Mouse (Mus musculus): ENCODE data around the gene Wfdc16. TPM values are rescaled to one million over a fixed set of nuclear protein-coding genes. Genes with fewer than 3 reads are reported as not detected.
A peak's percentile ranks its signal among the peaks of the same experiment; 100 is the strongest.
"Not testable (repeated sequence)": the region's sequence is repeated elsewhere in the genome, so short reads cannot be mapped to it uniquely, and the experiment has no call there.

The Wfdc16 gene
- not detected in 2 replicates for total RNA-seq (2014; fragmentation: Nextera tagmentation)
- total RNA-seq (2017): not detected in 2 replicates

GRCm38 (mm10) chr2:164638696-164639095 is at the start of gene Wfdc16:
Wfdc16 (minus strand) TSS chr2:164638796.
- no peak for ATAC-seq (replicated peaks; ENCODE audit: low FRiP score, low TSS enrichment, poor library complexity, severe bottlenecking)

GRCm38 (mm10) chr2:164684807-164685206 is 46.2 kb upstream of the Wfdc16 start, which contains the start of gene Wfdc13:
Wfdc13 (plus strand) TSS chr2:164685107.
- ATAC-seq (replicated peaks; ENCODE audit: low FRiP score, low TSS enrichment, poor library complexity, severe bottlenecking): no peak

- no peak for ATAC-seq (replicated peaks; ENCODE audit: low FRiP score, low TSS enrichment, poor library complexity, severe bottlenecking)
Measured at GRCm38 (mm10) chr2:164679906-164680305, 41.3 kb upstream of the Wfdc16 start.

- peak; percentile 92 for ATAC-seq (replicated peaks; ENCODE audit: low FRiP score, low TSS enrichment, poor library complexity, severe bottlenecking)
Measured at GRCm38 (mm10) chr2:164678848-164679625, 40.4 kb upstream of the Wfdc16 start.

GRCm38 (mm10) chr2:164676916-164677685 is 38.5 kb upstream of the Wfdc16 start:
- peak; percentile 50; the same call in 1 of the 2 replicates for ATAC-seq (replicated peaks; ENCODE audit: low FRiP score, low TSS enrichment, poor library complexity, severe bottlenecking)

GRCm38 (mm10) chr2:164676103-164676502 is 37.5 kb upstream of the Wfdc16 start:
- ATAC-seq (replicated peaks; ENCODE audit: low FRiP score, low TSS enrichment, poor library complexity, severe bottlenecking): no peak

GRCm38 (mm10) chr2:164673987-164674386 is 35.4 kb upstream of the Wfdc16 start, which contains the start of gene Wfdc11:
Wfdc11 (minus strand) TSS chr2:164674087.
- no peak for ATAC-seq (replicated peaks; ENCODE audit: low FRiP score, low TSS enrichment, poor library complexity, severe bottlenecking)

- ATAC-seq (replicated peaks; ENCODE audit: low FRiP score, low TSS enrichment, poor library complexity, severe bottlenecking): no peak
Measured at GRCm38 (mm10) chr2:164670938-164671337, 32.3 kb upstream of the Wfdc16 start.

GRCm38 (mm10) chr2:164670261-164670660 is 31.7 kb upstream of the Wfdc16 start:
- no peak for ATAC-seq (replicated peaks; ENCODE audit: low FRiP score, low TSS enrichment, poor library complexity, severe bottlenecking)

- ATAC-seq (replicated peaks; ENCODE audit: low FRiP score, low TSS enrichment, poor library complexity, severe bottlenecking): no peak
Measured at GRCm38 (mm10) chr2:164664851-164665250, 26.3 kb upstream of the Wfdc16 start.

GRCm38 (mm10) chr2:164656483-164656882 is 17.9 kb upstream of the Wfdc16 start, which contains the start of gene Wfdc9:
Wfdc9 (minus strand) TSS chr2:164656583.
- ATAC-seq (replicated peaks; ENCODE audit: low FRiP score, low TSS enrichment, poor library complexity, severe bottlenecking): no peak

- ATAC-seq (replicated peaks; ENCODE audit: low FRiP score, low TSS enrichment, poor library complexity, severe bottlenecking): peak; percentile 98
Measured at GRCm38 (mm10) chr2:164655858-164656257, 17.3 kb upstream of the Wfdc16 start, which contains the start of gene Wfdc10. Wfdc10 (plus strand) TSS chr2:164656046.

GRCm38 (mm10) chr2:164641881-164642673 is 3.5 kb upstream of the Wfdc16 start:
- no peak for ATAC-seq (replicated peaks; ENCODE audit: low FRiP score, low TSS enrichment, poor library complexity, severe bottlenecking)

GRCm38 (mm10) chr2:164641129-164641528 is 2.5 kb upstream of the Wfdc16 start:
- ATAC-seq (replicated peaks; ENCODE audit: low FRiP score, low TSS enrichment, poor library complexity, severe bottlenecking): 0 out of 2 replicates have a peak, but pooled peaks have one; percentile 44

- ATAC-seq (replicated peaks; ENCODE audit: low FRiP score, low TSS enrichment, poor library complexity, severe bottlenecking): 0 out of 2 replicates have a peak, but pooled peaks have one; percentile 50
Measured at GRCm38 (mm10) chr2:164635266-164635665, 3.3 kb downstream of the Wfdc16 start.

GRCm38 (mm10) chr2:164621775-164622174 is 16.8 kb downstream of the Wfdc16 start:
- no peak for ATAC-seq (replicated peaks; ENCODE audit: low FRiP score, low TSS enrichment, poor library complexity, severe bottlenecking)

GRCm38 (mm10) chr2:164619050-164619449 is 19.5 kb downstream of the Wfdc16 start:
- no peak for ATAC-seq (replicated peaks; ENCODE audit: low FRiP score, low TSS enrichment, poor library complexity, severe bottlenecking)

GRCm38 (mm10) chr2:164615386-164615785 is 23.2 kb downstream of the Wfdc16 start:
- no peak for ATAC-seq (replicated peaks; ENCODE audit: low FRiP score, low TSS enrichment, poor library complexity, severe bottlenecking)

- ATAC-seq (replicated peaks; ENCODE audit: low FRiP score, low TSS enrichment, poor library complexity, severe bottlenecking): not testable (repeated sequence)
Measured at GRCm38 (mm10) chr2:164613471-164613870, 25.1 kb downstream of the Wfdc16 start, which contains the start of the genes Wfdc6b and Wfdc8. Wfdc6b (plus strand) TSS chr2:164613522. Wfdc8 (minus strand) TSS chr2:164613626.

All from megakaryocyte-erythroid progenitor cell, adult 5-6 weeks (primary cell).